Mouse (Mus musculus): Measurements from ENCODE around the gene 2010315B03Rik. TPM values are rescaled to one million over a fixed set of nuclear protein-coding genes. Genes with fewer than 3 reads are reported as not detected.
"Not testable (repeated sequence)": the region's sequence is repeated elsewhere in the genome, so short reads cannot be mapped to it uniquely, and the experiment has no call there.

Gene 2010315B03Rik
- total and polyA plus RNA-seq, 2 experiments: 4.2 to 27.5 TPM

GRCm38 (mm10) chr9:124262987-124263717 is 49.3 kb downstream of the 2010315B03Rik start:
- no peak for TF ChIP-seq CTCF (IDR thresholded peaks at IDR 0.05; ENCODE audit: low read depth, low read length)
- no peak for TF ChIP-seq POLR2A (IDR thresholded peaks at IDR 0.05; ENCODE audit: extremely low read depth, insufficient read depth, low read length)
- H3K9ac ChIP-seq (ENCODE audit: low read depth, low read length): no peak overlapping the region
- H3K27ac ChIP-seq (replicated peaks; ENCODE audit: insufficient read depth, low read depth, low read length): no peak overlapping the region
- H3K79me2 ChIP-seq (ENCODE audit: control insufficient read depth, insufficient read depth, low read length): no peaks in the 10 kb centered on the region
- WGBS: 74% methylated on average over 4 of the region's 4 CpGs
- no peaks in the 10 kb centered on the region for H3K36me3 ChIP-seq (ENCODE audit: control insufficient read depth, insufficient read depth, low read length)
- DNase-seq (ENCODE audit: extremely low read depth, low read depth, low spot score): no peak
- no peak overlapping the region for H3K4me3 ChIP-seq (ENCODE audit: insufficient read depth, low read depth, low read length)
- no peaks in the 10 kb centered on the region for H3K4me1 ChIP-seq (ENCODE audit: control insufficient read depth, insufficient read depth, low read length)
- H3K27me3 ChIP-seq (ENCODE audit: control insufficient read depth, insufficient read depth, low read length): no peaks in the 10 kb centered on the region

- TF ChIP-seq CTCF (IDR thresholded peaks at IDR 0.05; ENCODE audit: low read depth, low read length): no peak
- TF ChIP-seq POLR2A (IDR thresholded peaks at IDR 0.05; ENCODE audit: extremely low read depth, insufficient read depth, low read length): no peak
- no peak for DNase-seq (ENCODE audit: extremely low read depth, low read depth, low spot score)
- Histone ChIP-seq H3K4me3 (ENCODE audit: insufficient read depth, low read depth, low read length) (no peak overlapping the region), H3K9ac (ENCODE audit: low read depth, low read length) (no peak overlapping the region), H3K36me3 (ENCODE audit: control insufficient read depth, insufficient read depth, low read length) (no peaks in the 10 kb centered on the region), H3K4me1 (ENCODE audit: control insufficient read depth, insufficient read depth, low read length) (no peaks in the 10 kb centered on the region), H3K27ac (replicated peaks; ENCODE audit: insufficient read depth, low read depth, low read length) (no peak overlapping the region), H3K79me2 (ENCODE audit: control insufficient read depth, insufficient read depth, low read length) (no peaks in the 10 kb centered on the region), H3K27me3 (ENCODE audit: control insufficient read depth, insufficient read depth, low read length) (no peaks in the 10 kb centered on the region)
- WGBS: 79% methylated on average over 4 of the region's 4 CpGs
Observed at GRCm38 (mm10) chr9:124258067-124258556, 54.4 kb downstream of the 2010315B03Rik start.

GRCm38 (mm10) chr9:124257200-124258066 is 55.1 kb downstream of the 2010315B03Rik start:
- TF ChIP-seq POLR2A (IDR thresholded peaks at IDR 0.05; ENCODE audit: extremely low read depth, insufficient read depth, low read length) (no peak), CTCF (IDR thresholded peaks at IDR 0.05; ENCODE audit: low read depth, low read length) (no peak)
- Histone ChIP-seq H3K79me2 (ENCODE audit: control insufficient read depth, insufficient read depth, low read length) (no peaks in the 10 kb centered on the region), H3K27ac (replicated peaks; ENCODE audit: insufficient read depth, low read depth, low read length) (no peak overlapping the region), H3K36me3 (ENCODE audit: control insufficient read depth, insufficient read depth, low read length) (no peaks in the 10 kb centered on the region), H3K4me1 (ENCODE audit: control insufficient read depth, insufficient read depth, low read length) (no peaks in the 10 kb centered on the region), H3K9ac (ENCODE audit: low read depth, low read length) (no peak overlapping the region), H3K4me3 (ENCODE audit: insufficient read depth, low read depth, low read length) (no peak overlapping the region), H3K27me3 (ENCODE audit: control insufficient read depth, insufficient read depth, low read length) (no peaks in the 10 kb centered on the region)
- peak; percentile 67 for DNase-seq (ENCODE audit: extremely low read depth, low read depth, low spot score)
- 58% methylated on average over 1 of the region's 1 CpGs for WGBS

GRCm38 (mm10) chr9:124256271-124257199 is 56.0 kb downstream of the 2010315B03Rik start:
- DNase-seq (ENCODE audit: extremely low read depth, low read depth, low spot score); H3K27me3 ChIP-seq (ENCODE audit: control insufficient read depth, insufficient read depth, low read length); H3K9ac ChIP-seq (ENCODE audit: low read depth, low read length); H3K4me3 ChIP-seq (ENCODE audit: insufficient read depth, low read depth, low read length); H3K27ac ChIP-seq (replicated peaks; ENCODE audit: insufficient read depth, low read depth, low read length); H3K36me3 ChIP-seq (ENCODE audit: control insufficient read depth, insufficient read depth, low read length); H3K4me1 ChIP-seq (ENCODE audit: control insufficient read depth, insufficient read depth, low read length); H3K79me2 ChIP-seq (ENCODE audit: control insufficient read depth, insufficient read depth, low read length): not testable (repeated sequence)
- 9% methylated on average over 1 of the region's 1 CpGs for WGBS

GRCm38 (mm10) chr9:124251438-124251837 is 61.1 kb downstream of the 2010315B03Rik start:
- Histone ChIP-seq H3K9ac (ENCODE audit: low read depth, low read length) (no peak overlapping the region), H3K36me3 (ENCODE audit: control insufficient read depth, insufficient read depth, low read length) (no peaks in the 10 kb centered on the region), H3K4me3 (ENCODE audit: insufficient read depth, low read depth, low read length) (no peak overlapping the region), H3K4me1 (ENCODE audit: control insufficient read depth, insufficient read depth, low read length) (no peaks in the 10 kb centered on the region), H3K27me3 (ENCODE audit: control insufficient read depth, insufficient read depth, low read length) (no peaks in the 10 kb centered on the region), H3K79me2 (ENCODE audit: control insufficient read depth, insufficient read depth, low read length) (no peaks in the 10 kb centered on the region), H3K27ac (replicated peaks; ENCODE audit: insufficient read depth, low read depth, low read length) (no peak overlapping the region)
- TF ChIP-seq CTCF (IDR thresholded peaks at IDR 0.05; ENCODE audit: low read depth, low read length): no peak
- no peak for TF ChIP-seq POLR2A (IDR thresholded peaks at IDR 0.05; ENCODE audit: extremely low read depth, insufficient read depth, low read length)
- no peak for DNase-seq (ENCODE audit: extremely low read depth, low read depth, low spot score)

Other genes with a start within 250 kb of the 2010315B03Rik start
- gene Ccr2, start 210.7 kb downstream of the 2010315B03Rik start, total RNA-seq (2014; rRNA removed): 1.2 and 1.7 TPM in 2 replicates
- 0.40 and 0.43 TPM in 2 replicates for gene Ccr2, start 210.7 kb downstream of the 2010315B03Rik start, polyA plus RNA-seq (2012; rRNA removed)
- gene Ccr5, start 191.2 kb downstream of the 2010315B03Rik start, total RNA-seq (2014; rRNA removed): 1.6 and 2.2 TPM in 2 replicates
- 1.0 and 2.0 TPM in 2 replicates for gene Ccr5, start 191.2 kb downstream of the 2010315B03Rik start, polyA plus RNA-seq (2012; rRNA removed)
- gene Ppp2r3d, start 164.2 kb upstream of the 2010315B03Rik start, total RNA-seq (2014; rRNA removed): 13.7 and 19.2 TPM in 2 replicates
- gene Ppp2r3d, start 164.2 kb upstream of the 2010315B03Rik start, polyA plus RNA-seq (2012; rRNA removed): 80.2 and 89.4 TPM in 2 replicates
- not detected in 2 replicates for gene Gm21836, start 181.1 kb upstream of the 2010315B03Rik start, total RNA-seq (2014; rRNA removed)
- gene Gm21836, start 181.1 kb upstream of the 2010315B03Rik start, polyA plus RNA-seq (2012; rRNA removed): not detected in 2 replicates